Mouse (Mus musculus): ENCODE measurements around the gene Mxra8.

Gene Mxra8

DNA sequence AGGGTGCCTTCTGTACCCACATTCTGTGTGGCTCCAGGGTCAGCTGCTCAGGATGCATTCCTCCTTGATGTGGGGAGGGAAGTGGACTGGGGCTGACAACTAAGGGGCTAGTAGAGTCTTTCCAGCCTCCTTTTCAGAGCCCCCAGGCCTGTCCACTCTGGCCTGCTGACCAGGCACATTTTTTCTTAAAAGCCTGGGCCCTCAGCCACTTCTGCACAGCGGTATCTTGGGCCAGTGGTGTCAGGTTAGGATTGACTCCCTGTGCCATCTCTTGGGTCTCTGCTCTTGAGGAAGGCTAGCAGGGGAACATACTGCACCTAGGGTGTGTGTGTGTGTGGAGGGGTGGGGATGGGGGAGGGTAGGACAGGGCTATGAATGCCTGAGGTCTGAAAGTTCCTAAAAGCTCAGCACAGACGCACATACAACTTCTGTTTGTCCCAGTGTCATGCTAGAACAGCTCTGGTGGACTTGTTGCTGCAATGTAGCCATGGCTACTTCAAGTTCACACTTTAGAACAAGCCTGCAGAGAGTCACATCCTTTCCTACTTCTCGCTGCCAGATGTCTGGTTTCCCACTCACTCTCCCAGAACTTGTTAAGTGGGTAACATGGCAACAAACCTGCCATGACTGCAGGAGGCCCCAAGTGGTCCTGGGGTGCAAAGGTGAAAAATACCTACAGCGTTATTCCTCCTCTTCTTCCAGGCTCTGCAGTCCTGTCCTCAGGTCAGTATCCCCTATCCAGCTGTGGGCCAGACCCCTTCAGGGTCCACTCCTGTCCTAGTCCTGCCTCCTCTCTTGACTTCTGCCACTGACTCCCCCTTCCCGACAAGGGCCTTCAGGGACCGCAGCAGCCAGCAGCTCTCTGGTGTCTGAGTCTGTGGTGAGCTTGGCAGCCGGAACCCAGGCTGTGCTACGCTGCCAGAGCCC lies 859 bp downstream of the Mxra8 start:
- Histone ChIP-seq H3K9me3 (ENCODE audit: low read length) (no peaks in the 10 kb centered on the region), H3K36me3 (ENCODE audit: insufficient read depth, low read length) (peaks cover 7% of the 10 kb centered on the region; the same call in 1 of the 2 replicates), H3K4me3 (replicated peaks; ENCODE audit: low read length) (peak overlapping the region; percentile 81), H3K27me3 (ENCODE audit: insufficient read depth, low read length) (peaks cover 49% of the 10 kb centered on the region), H3K4me1 (replicated peaks; ENCODE audit: low read depth, low read length) (peaks cover 34% of the 10 kb centered on the region)
- TF ChIP-seq POU5F1 (IDR thresholded peaks at IDR 0.05; ENCODE audit: borderline replicate concordance, low read length) (no peak), CTCF (conservative IDR thresholded peaks at IDR 0.05; ENCODE audit: low read length) (no peak), NANOG (IDR thresholded peaks at IDR 0.05; ENCODE audit: borderline replicate concordance, low read length) (no peak)

DNA sequence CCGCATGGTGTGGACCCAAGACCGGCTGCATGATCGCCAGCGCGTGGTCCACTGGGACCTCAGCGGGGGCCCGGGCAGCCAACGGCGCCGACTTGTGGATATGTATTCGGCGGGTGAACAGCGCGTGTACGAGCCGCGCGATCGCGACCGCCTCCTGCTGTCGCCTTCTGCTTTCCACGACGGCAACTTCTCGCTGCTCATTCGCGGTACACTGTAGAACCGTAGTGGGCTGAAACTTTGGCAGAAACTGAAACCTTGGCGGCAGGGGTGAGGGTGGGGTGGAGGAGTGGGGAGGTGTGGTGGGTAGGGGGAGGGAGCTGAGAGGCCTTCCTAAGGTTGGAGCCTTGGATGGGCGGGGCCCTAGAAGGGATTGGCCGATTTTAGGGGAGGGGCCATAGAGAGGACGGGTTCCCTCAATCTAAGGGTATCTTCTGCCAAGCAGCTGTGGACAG lies 1.5 kb downstream of the Mxra8 start:
- H3K4me1 ChIP-seq (replicated peaks; ENCODE audit: low read depth, low read length), result peaks cover 38% of the 10 kb centered on the region
- H3K36me3 ChIP-seq (ENCODE audit: insufficient read depth, low read length), result peaks cover 7% of the 10 kb centered on the region; the same call in 1 of the 2 replicates

DNA sequence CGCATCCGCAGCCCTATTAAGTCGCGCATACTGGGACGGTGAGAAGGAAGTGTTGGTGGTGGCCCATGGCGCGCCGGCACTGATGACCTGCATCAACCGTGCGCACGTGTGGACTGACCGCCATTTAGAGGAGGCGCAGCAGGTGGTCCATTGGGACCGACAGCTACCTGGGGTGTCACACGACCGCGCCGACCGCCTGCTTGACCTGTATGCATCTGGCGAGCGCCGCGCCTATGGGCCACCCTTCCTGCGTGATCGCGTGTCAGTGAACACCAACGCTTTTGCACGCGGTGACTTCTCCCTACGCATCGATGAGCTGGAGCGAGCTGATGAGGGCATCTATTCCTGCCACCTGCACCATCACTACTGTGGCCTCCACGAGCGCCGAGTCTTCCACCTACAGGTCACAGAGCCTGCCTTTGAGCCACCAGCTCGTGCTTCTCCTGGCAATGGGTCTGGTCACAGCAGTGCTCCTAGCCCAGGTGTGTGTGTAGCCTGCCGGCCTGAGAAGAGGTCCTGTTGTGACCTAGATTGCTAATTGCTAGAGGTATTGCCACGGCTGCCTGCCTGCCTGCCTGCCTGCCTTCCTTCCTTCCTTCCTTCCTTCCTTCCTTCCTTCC lies 2.3 kb downstream of the Mxra8 start:
- H3K9me3 ChIP-seq (ENCODE audit: low read length), result no peaks in the 10 kb centered on the region
- peak overlapping the region; percentile 81 for H3K4me3 ChIP-seq (replicated peaks; ENCODE audit: low read length)
- no peak for TF ChIP-seq POU5F1 (IDR thresholded peaks at IDR 0.05; ENCODE audit: borderline replicate concordance, low read length)
- no peak for TF ChIP-seq CTCF (conservative IDR thresholded peaks at IDR 0.05; ENCODE audit: low read length)
- TF ChIP-seq NANOG (IDR thresholded peaks at IDR 0.05; ENCODE audit: borderline replicate concordance, low read length), result no peak
- H3K36me3 ChIP-seq (ENCODE audit: insufficient read depth, low read length), result peaks cover 7% of the 10 kb centered on the region; the same call in 1 of the 2 replicates
- H3K27me3 ChIP-seq (ENCODE audit: insufficient read depth, low read length), result peaks cover 54% of the 10 kb centered on the region
- H3K4me1 ChIP-seq (replicated peaks; ENCODE audit: low read depth, low read length), result peaks cover 43% of the 10 kb centered on the region

More for the DNA sequence above, 1.5 kb downstream of the Mxra8 start:
- TF ChIP-seq CTCF (conservative IDR thresholded peaks at IDR 0.05; ENCODE audit: low read length) (no peak), NANOG (IDR thresholded peaks at IDR 0.05; ENCODE audit: borderline replicate concordance, low read length) (no peak), POU5F1 (IDR thresholded peaks at IDR 0.05; ENCODE audit: borderline replicate concordance, low read length) (no peak)
- H3K9me3 ChIP-seq (ENCODE audit: low read length), result no peaks in the 10 kb centered on the region
- H3K27me3 ChIP-seq (ENCODE audit: insufficient read depth, low read length), result peaks cover 54% of the 10 kb centered on the region
- H3K4me3 ChIP-seq (replicated peaks; ENCODE audit: low read length), result peak overlapping the region; percentile 81

DNA sequence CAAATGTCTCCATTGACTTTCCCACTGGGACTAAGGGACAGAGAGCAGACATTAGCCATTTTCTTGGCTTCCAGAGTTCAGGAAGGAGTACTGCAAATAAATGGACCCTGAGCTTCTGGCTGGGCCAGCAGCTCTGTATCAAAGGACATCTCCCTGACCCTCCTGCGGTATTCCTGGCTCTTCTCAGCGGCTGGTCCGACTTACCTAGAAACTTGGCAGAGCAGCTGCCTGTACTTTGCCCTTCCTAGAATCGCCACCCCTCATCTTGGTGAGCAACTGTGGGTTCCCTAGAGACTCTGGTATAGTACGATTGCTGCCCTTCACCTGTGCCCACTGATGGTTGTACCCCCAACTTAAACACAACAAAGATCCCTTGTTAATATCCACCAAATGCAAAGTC lies 3.8 kb downstream of the Mxra8 start:
- H3K27me3 ChIP-seq (ENCODE audit: insufficient read depth, low read length), result peaks cover 46% of the 10 kb centered on the region
- TF ChIP-seq POU5F1 (IDR thresholded peaks at IDR 0.05; ENCODE audit: borderline replicate concordance, low read length) (no peak), NANOG (IDR thresholded peaks at IDR 0.05; ENCODE audit: borderline replicate concordance, low read length) (no peak), CTCF (conservative IDR thresholded peaks at IDR 0.05; ENCODE audit: low read length) (no peak)
- H3K9me3 ChIP-seq (ENCODE audit: low read length), result no peaks in the 10 kb centered on the region
- H3K4me3 ChIP-seq (replicated peaks; ENCODE audit: low read length), result no peak overlapping the region
- peaks cover 50% of the 10 kb centered on the region for H3K4me1 ChIP-seq (replicated peaks; ENCODE audit: low read depth, low read length)
- peaks cover 7% of the 10 kb centered on the region; the same call in 1 of the 2 replicates for H3K36me3 ChIP-seq (ENCODE audit: insufficient read depth, low read length)

DNA sequence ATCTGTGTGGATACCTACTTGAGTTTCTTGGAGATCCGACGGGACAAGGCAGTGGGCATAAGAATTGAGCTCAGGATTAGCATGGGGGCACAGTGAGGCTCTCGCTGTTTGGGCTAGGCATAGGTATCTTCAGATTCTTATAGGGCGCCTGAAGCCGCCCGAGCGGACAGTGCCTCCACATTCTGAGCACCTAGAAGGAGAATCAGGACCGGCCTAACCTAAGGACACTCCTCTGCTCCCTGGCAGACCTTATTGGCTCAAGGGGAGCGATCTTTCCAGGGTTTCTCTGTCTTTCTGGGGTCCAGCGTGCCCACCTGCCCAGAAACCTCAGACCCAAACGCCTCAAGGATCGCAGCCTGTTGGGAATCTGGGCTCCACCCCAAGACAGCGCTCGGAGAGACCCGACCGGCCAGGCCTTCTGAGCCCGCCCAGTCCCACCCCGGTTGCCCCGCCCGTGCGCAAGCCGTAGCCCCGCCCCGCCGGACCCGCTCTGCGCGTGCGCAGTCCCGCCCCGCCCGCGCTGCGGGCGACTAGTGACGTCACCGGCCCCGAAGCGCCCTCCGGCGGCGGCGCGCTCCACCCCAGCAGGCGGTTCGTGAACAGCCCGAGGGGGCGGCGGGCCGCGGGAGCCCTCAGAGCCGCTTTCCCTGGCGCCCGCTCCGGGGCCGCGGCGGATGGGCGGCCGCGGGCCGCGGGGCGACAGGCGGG lies 7.5 kb downstream of the Mxra8 start, which contains the start of gene Dvl1:
Dvl1 (plus strand) TSS at position 532 of the 708 bp plus-strand sequence.
- Histone ChIP-seq H3K36me3 (ENCODE audit: insufficient read depth, low read length) (peaks cover 10% of the 10 kb centered on the region), H3K4me1 (replicated peaks; ENCODE audit: low read depth, low read length) (peaks cover 36% of the 10 kb centered on the region), H3K4me3 (replicated peaks; ENCODE audit: low read length) (peak within 1 kb of the TSS; percentile 89), H3K9me3 (ENCODE audit: low read length) (no peaks in the 10 kb centered on the region), H3K27me3 (ENCODE audit: insufficient read depth, low read length) (peaks cover 21% of the 10 kb centered on the region)
- TF ChIP-seq NANOG (IDR thresholded peaks at IDR 0.05; ENCODE audit: borderline replicate concordance, low read length) (no peak), CTCF (conservative IDR thresholded peaks at IDR 0.05; ENCODE audit: low read length) (no peak), POU5F1 (IDR thresholded peaks at IDR 0.05; ENCODE audit: borderline replicate concordance, low read length) (no peak)

DNA sequence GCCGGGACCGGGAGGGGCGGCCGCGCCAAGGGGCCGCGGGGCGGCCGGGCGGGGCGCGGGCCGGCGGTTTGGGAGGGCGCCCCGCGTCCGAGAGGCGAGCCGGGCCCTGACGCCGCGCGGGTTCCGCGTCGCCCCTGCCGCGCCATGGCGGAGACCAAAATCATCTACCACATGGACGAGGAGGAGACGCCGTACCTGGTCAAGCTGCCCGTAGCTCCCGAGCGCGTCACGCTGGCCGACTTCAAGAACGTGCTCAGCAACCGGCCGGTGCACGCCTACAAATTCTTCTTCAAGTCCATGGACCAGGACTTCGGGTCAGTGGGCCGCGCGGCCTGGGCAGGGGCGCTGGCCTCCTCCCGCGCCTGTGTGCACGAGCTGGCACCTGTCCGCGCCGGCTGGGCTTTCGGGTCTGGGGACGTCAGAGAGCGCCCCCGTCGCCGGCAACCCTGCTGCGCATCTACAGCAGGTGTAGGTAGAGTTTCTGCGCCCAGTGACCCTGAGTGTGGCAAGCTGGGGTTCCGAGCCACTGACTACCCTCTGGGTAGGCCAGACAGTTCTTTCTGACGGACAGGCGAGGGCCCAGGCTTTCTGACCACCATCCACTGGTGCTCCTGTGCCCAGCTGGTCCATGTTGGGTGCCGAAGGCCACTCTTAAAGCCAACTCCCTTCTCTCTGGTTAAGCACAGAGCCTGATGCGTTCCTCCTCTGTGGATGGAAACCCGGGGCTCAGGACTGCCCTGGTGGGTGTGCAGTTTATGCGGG lies 8.3 kb downstream of the Mxra8 start:
- Histone ChIP-seq H3K4me3 (replicated peaks; ENCODE audit: low read length) (peak overlapping the region; percentile 89), H3K4me1 (replicated peaks; ENCODE audit: low read depth, low read length) (peaks cover 32% of the 10 kb centered on the region), H3K27me3 (ENCODE audit: insufficient read depth, low read length) (peaks cover 15% of the 10 kb centered on the region), H3K36me3 (ENCODE audit: insufficient read depth, low read length) (peaks cover 9% of the 10 kb centered on the region), H3K9me3 (ENCODE audit: low read length) (no peaks in the 10 kb centered on the region)
- TF ChIP-seq NANOG (IDR thresholded peaks at IDR 0.05; ENCODE audit: borderline replicate concordance, low read length) (no peak), POU5F1 (IDR thresholded peaks at IDR 0.05; ENCODE audit: borderline replicate concordance, low read length) (no peak), CTCF (conservative IDR thresholded peaks at IDR 0.05; ENCODE audit: low read length) (no peak)

DNA sequence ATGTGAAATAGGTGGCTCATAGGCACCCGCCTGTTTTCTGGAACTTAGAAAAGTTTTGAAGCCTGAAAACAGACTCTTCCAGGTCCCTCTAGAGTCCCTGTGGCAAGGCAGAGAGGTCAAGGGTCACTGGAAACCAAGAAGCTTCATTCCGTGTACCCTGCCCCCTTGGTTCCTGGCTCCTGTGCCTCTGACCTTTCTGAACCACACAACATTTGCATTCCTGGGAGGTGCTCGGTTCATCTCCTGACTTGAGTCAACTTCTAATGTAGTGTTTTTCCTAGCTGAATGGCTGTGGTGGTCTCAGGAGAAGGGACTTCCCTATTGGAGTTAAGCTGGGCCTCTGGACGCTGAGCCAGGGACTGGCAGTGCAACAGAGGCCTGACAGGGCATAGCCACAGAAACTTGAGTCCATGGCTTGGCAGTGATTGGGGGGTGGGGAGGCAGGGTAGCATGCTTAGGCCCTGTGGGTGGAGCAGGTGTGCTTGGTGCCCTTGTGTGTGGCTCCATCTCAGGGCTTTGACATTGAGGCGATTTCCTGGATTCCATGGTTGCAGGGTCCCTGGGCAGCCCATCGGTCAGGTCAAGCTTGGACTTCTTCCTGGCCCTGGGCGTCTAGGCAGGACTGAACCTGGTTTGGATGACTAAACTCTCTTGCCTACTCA lies 9.1 kb downstream of the Mxra8 start:
- Histone ChIP-seq H3K9me3 (ENCODE audit: low read length) (no peaks in the 10 kb centered on the region), H3K36me3 (ENCODE audit: insufficient read depth, low read length) (peaks cover 13% of the 10 kb centered on the region; the same call in 1 of the 2 replicates), H3K4me3 (replicated peaks; ENCODE audit: low read length) (peak overlapping the region; percentile 89), H3K4me1 (replicated peaks; ENCODE audit: low read depth, low read length) (peaks cover 34% of the 10 kb centered on the region), H3K27me3 (ENCODE audit: insufficient read depth, low read length) (peaks cover 7% of the 10 kb centered on the region)
- TF ChIP-seq NANOG (IDR thresholded peaks at IDR 0.05; ENCODE audit: borderline replicate concordance, low read length), result no peak
